Mouse (Mus musculus): Measurements from ENCODE around the gene Amd1.
A peak's percentile ranks its signal among the peaks of the same experiment; 100 is the strongest.

- TF ChIP-seq TAL1 (IDR thresholded peaks at IDR 0.05; ENCODE audit: low read length) (no peak), USF1 (IDR thresholded peaks at IDR 0.05; ENCODE audit: low read depth, low read length) (no peak), CTCF (IDR thresholded peaks at IDR 0.05 in 2 of 3, conservative IDR thresholded peaks at IDR 0.05 in 1 of 3; ENCODE audit: control insufficient read depth in 1 of 3, insufficient read depth in 1 of 3, low read depth in 2 of 3, low read length in 3 of 3, poor library complexity in 1 of 3, severe bottlenecking in 1 of 3) (peak in 1 of 3 experiments; percentile 18; a peak in 1 of 6 replicates), MXI1 (IDR thresholded peaks at IDR 0.05; ENCODE audit: low read depth, low read length) (no peak), TBP (IDR thresholded peaks at IDR 0.05; ENCODE audit: low read depth, low read length) (peak; percentile 98), MEF2A (IDR thresholded peaks at IDR 0.05; ENCODE audit: extremely low read depth, insufficient replicate concordance, low read depth, low read length, poor library complexity, severe bottlenecking) (no peak), MAX (IDR thresholded peaks at IDR 0.05; ENCODE audit: low read length) (no peak), POLR2A (IDR thresholded peaks at IDR 0.05; ENCODE audit: control insufficient read depth in 1 of 2, insufficient read depth in 1 of 2, low read depth in 1 of 2, low read length in 2 of 2, poor library complexity in 1 of 2) (peak; percentile 98 to 100), POLR2AphosphoS5 (IDR thresholded peaks at IDR 0.05; ENCODE audit: borderline replicate concordance, low read depth, low read length) (peak; percentile 100), MAFK (IDR thresholded peaks at IDR 0.05; ENCODE audit: borderline replicate concordance, low read depth, low read length) (no peak), RCOR1 (IDR thresholded peaks at IDR 0.05; ENCODE audit: low read depth, low read length) (no peak), TCF12 (IDR thresholded peaks at IDR 0.05; ENCODE audit: low read depth, low read length) (no peak), GATA1 (IDR thresholded peaks at IDR 0.05; ENCODE audit: low read depth, low read length) (peak; percentile 49)
Observed at GRCm38 (mm10) chr10:40258401-40258966, 43.5 kb downstream of the Amd1 start.

Measured in MEL (cell line).